Mouse (Mus musculus) hindbrain, embryonic 16.5 days (tissue): ENCODE results near the gene Ccdc86. TPM values are rescaled to one million over a fixed set of nuclear protein-coding genes. Genes with fewer than 3 reads are reported as not detected.

Source experiments
- ATAC-seq: fragments of 200-750 bp; cut with Nextera tagmentation; 2 replicates; pipeline ENCODE4 v1.8.0; 2017; ENCODE audit warnings: moderate TSS enrichment, moderate library complexity
- H3K27ac ChIP-seq: fragments of 300-500 bp; sonication (generic); 2 replicates; pipeline ENCODE4 v1.5.1; 2014; ENCODE audit warnings: low read depth, mild to moderate bottlenecking, control low read depth, low read length, moderate library complexity
- H3K27me3 ChIP-seq: fragments of 300-500 bp; sonication (generic); replicated peaks from 2 replicates; pipeline ENCODE4 v1.6.1; 2014; ENCODE audit warnings: low read length; ENCODE audit not compliant: control insufficient read depth, insufficient read depth
- H3K36me3 ChIP-seq: fragments of 300-500 bp; sonication (generic); 2 replicates; pipeline ENCODE4 v1.6.1; 2014; ENCODE audit warnings: mild to moderate bottlenecking, low read length, moderate library complexity, mixed read lengths; ENCODE audit not compliant: control insufficient read depth, insufficient read depth
- H3K4me1 ChIP-seq: fragments of 300-500 bp; sonication (generic); 2 replicates; pipeline ENCODE4 v1.6.1; 2014; ENCODE audit warnings: low read depth, low read length; ENCODE audit not compliant: control insufficient read depth, insufficient read depth
- H3K4me2 ChIP-seq: fragments of 300-500 bp; sonication (generic); 2 replicates; pipeline ENCODE4 v1.6.1; 2014; ENCODE audit warnings: mild to moderate bottlenecking, low read length, control low read depth, moderate library complexity
- H3K4me3 ChIP-seq: fragments of 300-500 bp; sonication (generic); 2 replicates; pipeline ENCODE4 v1.5.1; 2014; ENCODE audit warnings: mild to moderate bottlenecking, low read length, control low read depth, moderate library complexity
- H3K9ac ChIP-seq: fragments of 300-500 bp; sonication (generic); 2 replicates; pipeline ENCODE4 v1.6.1; 2014; ENCODE audit warnings: low read depth, mild to moderate bottlenecking, control low read depth, low read length, moderate library complexity
- H3K9me3 ChIP-seq: fragments of 300-500 bp; sonication (generic); 2 replicates; pipeline ENCODE4 v1.6.1; 2014; ENCODE audit warnings: mild to moderate bottlenecking, low read length, moderate library complexity; ENCODE audit not compliant: control insufficient read depth
- WGBS: fragments of 180-500 bp; shearing (Covaris S2); extraction: QIAGEN DNeasy Blood & Tissue Kit; methylation state at CpG from one replicate; pipeline ENCODE4 v1.1.7; 2014; 5-methylcytosine and 5-hydroxymethylcytosine counted together
- polyA plus RNA-seq: library from polyadenylated mRNA; unstranded; fragments of >200 nt; fragmentation: Nextera tagmentation; extraction: Ambion mirVana; gene quantifications from 2 replicates; pipeline ENCODE4 v1.2.1, GENCODE M21; 2015

Gene Ccdc86
- polyA plus RNA-seq, 1 experiment from 2014 or later, result 12.9 TPM

GRCm38 (mm10) chr19:10959978-10960346 is 10.9 kb upstream of the Ccdc86 start:
- H3K27ac ChIP-seq, result no peak overlapping the region
- no peaks in the 10 kb centered on the region for H3K9me3 ChIP-seq
- WGBS, result 37% methylated on average over 12 of the region's 12 CpGs
- ATAC-seq, result peak; percentile 5; the same call in 1 of the 2 replicates
- H3K36me3 ChIP-seq, result no peaks in the 10 kb centered on the region
- peak overlapping the region; percentile 49; the same call in 1 of the 2 replicates for H3K9ac ChIP-seq
- H3K27me3 ChIP-seq, result no peaks in the 10 kb centered on the region
- no peak overlapping the region for H3K4me3 ChIP-seq
- H3K4me1 ChIP-seq, result 0 out of 2 replicates have a peak, but pooled peaks cover 4% of the 10 kb centered on the region
- H3K4me2 ChIP-seq, result peak overlapping the region; percentile 32; the same call in 1 of the 2 replicates

- Histone ChIP-seq H3K4me3 (no peak overlapping the region), H3K36me3 (no peaks in the 10 kb centered on the region), H3K4me1 (0 out of 2 replicates have a peak, but pooled peaks cover 4% of the 10 kb centered on the region), H3K9ac (peak overlapping the region; percentile 49; the same call in 1 of the 2 replicates), H3K4me2 (peak overlapping the region; percentile 32; the same call in 1 of the 2 replicates), H3K9me3 (no peaks in the 10 kb centered on the region), H3K27ac (no peak overlapping the region), H3K27me3 (no peaks in the 10 kb centered on the region)
- ATAC-seq, result peak; percentile 89
- WGBS, result 34% methylated on average over 11 of the region's 11 CpGs
Observed at GRCm38 (mm10) chr19:10959085-10959977, 10.3 kb upstream of the Ccdc86 start.

DNA sequence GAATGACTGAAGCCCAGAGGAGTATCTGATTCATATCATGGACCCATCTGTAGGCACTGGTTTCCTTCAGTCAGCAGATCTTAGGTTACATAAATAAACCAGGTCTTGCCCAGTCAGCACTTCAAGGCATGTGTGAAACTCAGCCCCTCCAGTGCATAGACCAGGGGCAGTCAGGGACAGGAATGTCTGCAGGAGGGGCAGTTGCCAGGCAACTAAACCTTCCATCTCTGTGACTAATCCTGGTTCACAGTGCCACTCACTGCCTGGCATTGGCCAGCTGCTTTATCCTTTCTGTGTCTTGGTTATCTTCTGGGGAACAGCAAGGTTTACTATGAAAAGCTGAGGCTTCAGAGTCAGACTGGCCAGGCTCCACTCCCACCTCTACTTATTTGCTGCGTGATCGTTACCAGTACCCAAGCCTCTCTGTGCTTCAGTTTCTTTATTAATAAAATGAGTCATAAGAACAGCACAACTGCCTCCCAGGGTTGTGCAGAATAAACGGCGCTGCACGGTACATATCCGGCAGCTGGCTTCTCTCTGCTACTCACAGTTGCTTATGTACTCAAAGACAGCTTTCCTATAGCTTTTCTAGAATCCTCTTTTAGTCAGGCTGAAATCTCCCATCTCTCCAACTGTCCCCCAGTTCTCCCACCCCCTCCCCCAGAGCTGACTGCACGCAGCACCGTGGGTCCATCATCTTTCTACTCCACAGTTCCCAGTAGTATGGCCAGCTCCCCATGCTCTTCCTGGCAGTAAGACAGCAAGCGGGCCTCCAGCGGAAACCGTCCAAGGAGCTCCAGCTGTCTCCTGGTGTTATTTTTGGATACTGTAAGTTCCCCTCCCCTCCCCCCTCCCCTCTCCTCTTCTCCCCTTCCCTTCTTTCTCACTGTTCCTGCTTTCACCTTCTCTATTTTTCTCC is 3.2 kb upstream of the Ccdc86 start:
- Histone ChIP-seq H3K27ac (peak overlapping the region; percentile 48; the same call in 1 of the 2 replicates), H3K4me2 (no peak overlapping the region)

GRCm38 (mm10) chr19:10949558-10949957 is 492 bp upstream of the Ccdc86 start:
- ATAC-seq, result no peak
- WGBS, result 40% methylated on average over 9 of the region's 9 CpGs

More for the DNA sequence above, 3.2 kb upstream of the Ccdc86 start:
- Histone ChIP-seq H3K9me3 (no peaks in the 10 kb centered on the region), H3K9ac (peak overlapping the region; percentile 1; the same call in 1 of the 2 replicates), H3K4me1 (peaks cover 17% of the 10 kb centered on the region), H3K4me3 (no peak overlapping the region), H3K27me3 (no peaks in the 10 kb centered on the region), H3K36me3 (no peaks in the 10 kb centered on the region)
- 53% methylated on average over 11 of the region's 11 CpGs for WGBS
- no peak for ATAC-seq

GRCm38 (mm10) chr19:10948416-10948815 is 650 bp downstream of the Ccdc86 start:
- H3K27ac ChIP-seq, result no peak overlapping the region
- no peaks in the 10 kb centered on the region for H3K27me3 ChIP-seq
- H3K4me3 ChIP-seq, result peak overlapping the region; percentile 68
- peak overlapping the region; percentile 73 for H3K9ac ChIP-seq
- 1% methylated on average over 20 of the region's 20 CpGs for WGBS
- no peak for ATAC-seq
- peaks cover 14% of the 10 kb centered on the region for H3K36me3 ChIP-seq
- no peaks in the 10 kb centered on the region for H3K9me3 ChIP-seq
- H3K4me1 ChIP-seq, result peaks cover 27% of the 10 kb centered on the region
- peak overlapping the region; percentile 100 for H3K4me2 ChIP-seq

More at GRCm38 (mm10) chr19:10949558-10949957, 492 bp upstream of the Ccdc86 start:
- Histone ChIP-seq H3K27me3 (no peaks in the 10 kb centered on the region), H3K4me3 (peak overlapping the region; percentile 68), H3K4me1 (peaks cover 27% of the 10 kb centered on the region), H3K4me2 (peak overlapping the region; percentile 100), H3K36me3 (0 out of 2 replicates have a peak, but pooled peaks cover 8% of the 10 kb centered on the region), H3K9me3 (no peaks in the 10 kb centered on the region), H3K9ac (0 out of 2 replicates have a peak overlapping the region, but pooled peaks have one; percentile 39), H3K27ac (peak overlapping the region; percentile 42; the same call in 1 of the 2 replicates)

DNA sequence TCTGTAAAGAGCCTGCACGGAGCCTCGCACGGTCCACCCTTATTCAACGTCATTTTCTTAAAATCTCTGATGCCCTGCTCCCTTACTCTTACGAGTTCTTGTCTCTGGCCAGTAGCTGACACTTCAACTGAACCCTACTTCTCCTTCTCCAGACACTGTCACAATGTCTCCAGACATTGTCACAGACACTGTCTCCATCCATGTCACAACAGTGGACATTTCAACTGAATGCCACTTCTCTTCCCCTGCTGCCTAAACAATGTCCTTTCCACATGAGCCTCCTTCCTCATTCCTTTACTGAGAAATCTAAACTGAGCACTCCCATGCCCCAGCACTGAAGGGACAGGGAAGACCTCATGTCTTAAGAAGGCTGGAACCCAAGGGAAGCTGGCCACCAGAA is 1.8 kb downstream of the Ccdc86 start:
- no peak overlapping the region; the same call in 1 of the 2 replicates for H3K4me3 ChIP-seq
- H3K27ac ChIP-seq, result no peak overlapping the region
- no peak overlapping the region for H3K9ac ChIP-seq
- WGBS, result 90% methylated on average over 5 of the region's 5 CpGs
- H3K4me2 ChIP-seq, result peak overlapping the region; percentile 100
- ATAC-seq, result no peak
- H3K9me3 ChIP-seq, result no peaks in the 10 kb centered on the region
- H3K27me3 ChIP-seq, result no peaks in the 10 kb centered on the region
- peaks cover 22% of the 10 kb centered on the region for H3K36me3 ChIP-seq
- peaks cover 27% of the 10 kb centered on the region for H3K4me1 ChIP-seq

GRCm38 (mm10) chr19:10946506-10946905 is 2.6 kb downstream of the Ccdc86 start:
- Histone ChIP-seq H3K9me3 (no peaks in the 10 kb centered on the region), H3K4me1 (peaks cover 27% of the 10 kb centered on the region), H3K27ac (no peak overlapping the region), H3K9ac (no peak overlapping the region), H3K4me3 (no peak overlapping the region), H3K27me3 (no peaks in the 10 kb centered on the region), H3K4me2 (peak overlapping the region; percentile 22; the same call in 1 of the 2 replicates), H3K36me3 (peaks cover 26% of the 10 kb centered on the region)
- ATAC-seq, result no peak
- WGBS, result 82% methylated on average over 3 of the region's 3 CpGs

GRCm38 (mm10) chr19:10943955-10944354 is 5.1 kb downstream of the Ccdc86 start:
- H3K4me2 ChIP-seq, result no peak overlapping the region
- H3K36me3 ChIP-seq, result peaks cover 26% of the 10 kb centered on the region
- WGBS, result 92% methylated on average over 3 of the region's 3 CpGs
- no peaks in the 10 kb centered on the region for H3K9me3 ChIP-seq
- no peak overlapping the region for H3K9ac ChIP-seq
- H3K27ac ChIP-seq, result no peak overlapping the region
- H3K4me3 ChIP-seq, result no peak overlapping the region
- ATAC-seq, result no peak
- H3K4me1 ChIP-seq, result peaks cover 27% of the 10 kb centered on the region
- no peaks in the 10 kb centered on the region for H3K27me3 ChIP-seq
